Mouse (Mus musculus): Measurements from ENCODE around the gene Pax3. TPM values are rescaled to one million over a fixed set of nuclear protein-coding genes. Genes with fewer than 3 reads are reported as not detected.

Pax3 gene
- total and polyA plus RNA-seq, 2 experiments from 2014 or later = 0.19 to 0.40 TPM

GRCm38 (mm10) chr1:78217151-78218034 is 20.5 kb upstream of the Pax3 start:
- Histone ChIP-seq H3K27me3 (ENCODE audit: insufficient read depth, low read length) (peaks cover 87% of the 10 kb centered on the region), H3K9ac (peak overlapping the region; percentile 43; the same call in 1 of the 2 replicates), H3K4me2 (ENCODE audit: low read depth) (peak overlapping the region; percentile 94), H3K4me1 (ENCODE audit: insufficient read depth) (peaks cover 4% of the 10 kb centered on the region; the same call in 1 of the 2 replicates), H3K4me3 (ENCODE audit: low read depth, low read length) (peak overlapping the region; percentile 51), H3K36me3 (ENCODE audit: insufficient read depth) (no peaks in the 10 kb centered on the region), H3K27ac (ENCODE audit: low read depth, low read length) (no peak overlapping the region), H3K9me3 (ENCODE audit: low read length) (no peaks in the 10 kb centered on the region)
- WGBS = 1% methylated on average over 78 of the region's 79 CpGs
- DNase-seq = peak; percentile 44
- peak; percentile 82 for ATAC-seq
- TF ChIP-seq CTCF (IDR thresholded peaks at IDR 0.05; ENCODE audit: low read depth) = peak; percentile 47

GRCm38 (mm10) chr1:78216509-78217141 is 19.7 kb upstream of the Pax3 start:
- WGBS = under 1% methylated on average over 70 of the region's 79 CpGs
- H3K9me3 ChIP-seq (ENCODE audit: low read length) = no peaks in the 10 kb centered on the region
- peak; percentile 39 for DNase-seq

GRCm38 (mm10) chr1:78215749-78216508 is 19.0 kb upstream of the Pax3 start:
- DNase-seq (peak; percentile 41), ATAC-seq (no peak)
- peak overlapping the region; percentile 51 for H3K4me3 ChIP-seq (ENCODE audit: low read depth, low read length)
- H3K27ac ChIP-seq (ENCODE audit: low read depth, low read length) = no peak overlapping the region
- no peaks in the 10 kb centered on the region for H3K9me3 ChIP-seq (ENCODE audit: low read length)
- whole genome bisulfite sequencing = under 1% methylated on average over 36 of the region's 36 CpGs
- H3K4me1 ChIP-seq (ENCODE audit: insufficient read depth) = peaks cover 4% of the 10 kb centered on the region; the same call in 1 of the 2 replicates
- H3K9ac ChIP-seq = no peak overlapping the region
- peak; percentile 24; the same call in 1 of the 2 replicates for TF ChIP-seq CTCF (IDR thresholded peaks at IDR 0.05; ENCODE audit: low read depth)
- H3K36me3 ChIP-seq (ENCODE audit: insufficient read depth) = no peaks in the 10 kb centered on the region
- H3K4me2 ChIP-seq (ENCODE audit: low read depth) = peak overlapping the region; percentile 94
- peaks cover 96% of the 10 kb centered on the region for H3K27me3 ChIP-seq (ENCODE audit: insufficient read depth, low read length)

More at GRCm38 (mm10) chr1:78216509-78217141, 19.7 kb upstream of the Pax3 start:
- peak overlapping the region; percentile 43; the same call in 1 of the 2 replicates for H3K9ac ChIP-seq
- peak; percentile 64; the same call in 1 of the 2 replicates for ATAC-seq
- H3K27me3 ChIP-seq (ENCODE audit: insufficient read depth, low read length) = peaks cover 95% of the 10 kb centered on the region
- no peaks in the 10 kb centered on the region for H3K36me3 ChIP-seq (ENCODE audit: insufficient read depth)
- H3K4me3 ChIP-seq (ENCODE audit: low read depth, low read length) = peak overlapping the region; percentile 51
- H3K4me2 ChIP-seq (ENCODE audit: low read depth) = peak overlapping the region; percentile 94
- no peak for TF ChIP-seq CTCF (IDR thresholded peaks at IDR 0.05; ENCODE audit: low read depth)
- H3K4me1 ChIP-seq (ENCODE audit: insufficient read depth) = peaks cover 4% of the 10 kb centered on the region; the same call in 1 of the 2 replicates
- no peak overlapping the region for H3K27ac ChIP-seq (ENCODE audit: low read depth, low read length)

DNA sequence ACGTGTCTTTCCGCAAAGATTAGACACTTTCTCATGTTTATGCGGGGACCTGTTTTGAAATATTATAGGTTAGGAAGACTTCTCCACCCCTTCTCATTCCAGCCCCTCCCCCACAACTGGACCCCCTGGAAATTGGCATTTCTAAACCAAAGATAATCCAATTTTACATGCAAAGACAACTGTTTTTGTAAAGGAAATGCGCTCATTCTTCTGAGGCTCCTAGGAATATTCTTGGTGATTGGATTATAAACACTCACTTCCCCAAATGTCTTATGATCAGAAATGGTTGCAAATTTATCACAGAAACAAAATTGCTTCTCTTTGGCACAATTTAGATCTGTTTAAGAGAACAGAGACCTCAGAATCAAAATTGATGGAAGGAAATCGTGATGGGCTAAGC is 14.1 kb upstream of the Pax3 start:
- H3K36me3 ChIP-seq (ENCODE audit: insufficient read depth) = no peaks in the 10 kb centered on the region
- no peak overlapping the region for H3K27ac ChIP-seq (ENCODE audit: low read depth, low read length)
- H3K4me2 ChIP-seq (ENCODE audit: low read depth) = no peak overlapping the region
- DNase-seq (no peak), ATAC-seq (no peak)
- no peaks in the 10 kb centered on the region for H3K9me3 ChIP-seq (ENCODE audit: low read length)
- TF ChIP-seq CTCF (IDR thresholded peaks at IDR 0.05; ENCODE audit: low read depth) = no peak
- WGBS = 3% methylated on average over 5 of the region's 5 CpGs
- H3K27me3 ChIP-seq (ENCODE audit: insufficient read depth, low read length) = peaks cover 98% of the 10 kb centered on the region
- peaks cover 4% of the 10 kb centered on the region; the same call in 1 of the 2 replicates for H3K4me1 ChIP-seq (ENCODE audit: insufficient read depth)
- H3K9ac ChIP-seq = no peak overlapping the region
- no peak overlapping the region for H3K4me3 ChIP-seq (ENCODE audit: low read depth, low read length)

DNA sequence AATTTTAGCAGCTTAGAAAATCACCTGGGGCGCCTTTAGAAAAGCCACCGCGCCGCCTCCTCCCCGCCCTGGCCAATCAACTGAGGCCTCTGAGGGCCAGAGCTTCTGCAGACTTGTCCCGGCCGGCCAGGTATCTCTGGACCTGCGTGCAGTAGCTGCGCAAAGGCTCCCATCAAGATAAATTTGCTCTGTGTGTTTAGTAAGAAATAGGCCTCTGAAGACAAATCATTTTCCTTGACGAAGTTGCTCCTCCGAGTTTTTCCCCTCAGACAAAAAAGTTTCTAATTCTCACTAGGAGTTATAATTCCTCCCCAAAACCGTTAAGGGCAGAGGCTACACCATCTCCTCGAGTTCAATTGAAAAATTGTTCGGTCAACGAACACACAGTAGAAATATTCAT is 13.6 kb upstream of the Pax3 start:
- Histone ChIP-seq H3K9me3 (ENCODE audit: low read length) (no peaks in the 10 kb centered on the region), H3K27ac (ENCODE audit: low read depth, low read length) (no peak overlapping the region), H3K9ac (no peak overlapping the region), H3K27me3 (ENCODE audit: insufficient read depth, low read length) (peaks cover 98% of the 10 kb centered on the region), H3K4me1 (ENCODE audit: insufficient read depth) (no peaks in the 10 kb centered on the region), H3K4me3 (ENCODE audit: low read depth, low read length) (no peak overlapping the region), H3K36me3 (ENCODE audit: insufficient read depth) (no peaks in the 10 kb centered on the region), H3K4me2 (ENCODE audit: low read depth) (no peak overlapping the region)
- WGBS = under 1% methylated on average over 15 of the region's 15 CpGs
- ATAC-seq = no peak
- DNase-seq = no peak
- no peak for TF ChIP-seq CTCF (IDR thresholded peaks at IDR 0.05; ENCODE audit: low read depth)

- WGBS = 8% methylated on average over 9 of the region's 9 CpGs
Measured at GRCm38 (mm10) chr1:78208281-78208814, 11.4 kb upstream of the Pax3 start.

More at GRCm38 (mm10) chr1:78208281-78208814, 11.4 kb upstream of the Pax3 start:
- ATAC-seq (no peak), DNase-seq (no peak)
- no peak overlapping the region for H3K27ac ChIP-seq (ENCODE audit: low read depth, low read length)
- peaks cover 98% of the 10 kb centered on the region for H3K27me3 ChIP-seq (ENCODE audit: insufficient read depth, low read length)
- no peak overlapping the region for H3K4me3 ChIP-seq (ENCODE audit: low read depth, low read length)
- TF ChIP-seq CTCF (IDR thresholded peaks at IDR 0.05; ENCODE audit: low read depth) = no peak
- H3K4me2 ChIP-seq (ENCODE audit: low read depth) = no peak overlapping the region
- H3K9me3 ChIP-seq (ENCODE audit: low read length) = no peaks in the 10 kb centered on the region
- no peaks in the 10 kb centered on the region for H3K36me3 ChIP-seq (ENCODE audit: insufficient read depth)
- H3K9ac ChIP-seq = no peak overlapping the region
- no peaks in the 10 kb centered on the region for H3K4me1 ChIP-seq (ENCODE audit: insufficient read depth)

All from forebrain, postnatal 0 days (tissue).